Mouse (Mus musculus): ENCODE results near the gene Slc22a6. TPM values are rescaled to one million over a fixed set of nuclear protein-coding genes. Genes with fewer than 3 reads are reported as not detected.
A peak's percentile ranks its signal among the peaks of the same experiment; 100 is the strongest.

The Slc22a6 gene
- polyA plus RNA-seq, 1 experiment from 2014 or later, result 0.88 TPM

GRCm38 (mm10) chr19:8616314-8616713 lies 1.5 kb upstream of the Slc22a6 start:
- no peak overlapping the region for H3K4me2 ChIP-seq (replicated peaks; ENCODE audit: low read depth, low read length)
- no peaks in the 10 kb centered on the region for H3K36me3 ChIP-seq (ENCODE audit: control insufficient read depth, insufficient read depth, low read length)
- DNase-seq (ENCODE audit: low spot score), result no peak
- ATAC-seq (ENCODE audit: low FRiP score), result no peak
- WGBS, result 69% methylated on average over 4 of the region's 4 CpGs
- H3K27ac ChIP-seq (ENCODE audit: low read depth, low read length), result no peak overlapping the region
- no peaks in the 10 kb centered on the region for H3K9me3 ChIP-seq (ENCODE audit: control insufficient read depth, low read length)
- H3K27me3 ChIP-seq (ENCODE audit: control insufficient read depth, insufficient read depth, low read length), result no peaks in the 10 kb centered on the region
- H3K9ac ChIP-seq (ENCODE audit: low read depth, low read length), result no peak overlapping the region
- no peak overlapping the region for H3K4me3 ChIP-seq (ENCODE audit: low read depth, low read length)
- no peaks in the 10 kb centered on the region for H3K4me1 ChIP-seq (replicated peaks; ENCODE audit: control insufficient read depth, insufficient read depth, low read length)

DNA sequence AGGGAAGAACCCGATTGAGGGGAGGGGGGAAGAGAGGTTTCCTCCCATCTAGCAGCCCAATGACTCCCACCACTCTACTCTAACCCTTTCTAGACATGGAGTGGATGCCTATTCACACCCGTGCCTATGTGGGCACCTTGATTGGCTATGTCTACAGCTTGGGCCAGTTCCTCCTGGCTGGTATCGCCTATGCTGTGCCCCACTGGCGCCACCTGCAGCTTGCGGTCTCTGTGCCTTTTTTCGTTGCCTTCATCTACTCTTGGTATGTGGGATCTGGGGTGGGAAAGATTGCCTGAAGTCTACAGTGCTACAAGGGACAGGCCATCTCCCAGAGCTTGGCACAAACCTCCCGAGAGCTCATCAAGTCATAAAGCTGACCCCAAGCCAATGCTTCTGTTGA lies 3.3 kb downstream of the Slc22a6 start:
- Histone ChIP-seq H3K9ac (ENCODE audit: low read depth, low read length) (no peak overlapping the region), H3K36me3 (ENCODE audit: control insufficient read depth, insufficient read depth, low read length) (no peaks in the 10 kb centered on the region), H3K27ac (ENCODE audit: low read depth, low read length) (no peak overlapping the region), H3K27me3 (ENCODE audit: control insufficient read depth, insufficient read depth, low read length) (no peaks in the 10 kb centered on the region), H3K4me3 (ENCODE audit: low read depth, low read length) (no peak overlapping the region), H3K9me3 (ENCODE audit: control insufficient read depth, low read length) (no peaks in the 10 kb centered on the region), H3K4me2 (replicated peaks; ENCODE audit: low read depth, low read length) (no peak overlapping the region), H3K4me1 (replicated peaks; ENCODE audit: control insufficient read depth, insufficient read depth, low read length) (no peaks in the 10 kb centered on the region)
- DNase-seq (ENCODE audit: low spot score) (no peak), ATAC-seq (ENCODE audit: low FRiP score) (no peak)
- 94% methylated on average over 7 of the region's 7 CpGs for WGBS

DNA sequence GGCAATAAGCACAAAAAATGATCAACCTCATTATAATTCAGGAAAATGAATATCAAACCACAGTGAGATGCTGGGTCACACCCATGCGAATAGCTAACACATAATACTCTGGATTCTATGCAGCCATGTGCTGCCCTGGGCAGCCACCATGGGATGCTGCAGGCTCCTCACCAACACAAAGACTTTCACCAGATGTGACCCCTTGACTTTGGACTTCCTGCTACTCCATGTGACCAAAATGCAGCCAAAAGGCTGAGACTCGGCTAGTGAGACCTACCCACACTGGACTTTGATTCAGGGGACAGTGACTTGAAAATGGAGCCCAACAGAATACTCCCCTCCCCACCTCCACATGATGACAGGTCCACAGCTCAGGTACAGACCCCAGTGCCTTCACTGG lies 12.4 kb downstream of the Slc22a6 start:
- WGBS, result 64% methylated on average over 2 of the region's 2 CpGs
- H3K4me1 ChIP-seq (replicated peaks; ENCODE audit: control insufficient read depth, insufficient read depth, low read length), result no peaks in the 10 kb centered on the region
- ATAC-seq (ENCODE audit: low FRiP score) (no peak), DNase-seq (ENCODE audit: low spot score) (peak; percentile 6)
- H3K36me3 ChIP-seq (ENCODE audit: control insufficient read depth, insufficient read depth, low read length), result no peaks in the 10 kb centered on the region
- H3K27ac ChIP-seq (ENCODE audit: low read depth, low read length), result no peak overlapping the region
- no peak overlapping the region for H3K9ac ChIP-seq (ENCODE audit: low read depth, low read length)
- no peaks in the 10 kb centered on the region for H3K9me3 ChIP-seq (ENCODE audit: control insufficient read depth, low read length)
- no peak overlapping the region for H3K4me2 ChIP-seq (replicated peaks; ENCODE audit: low read depth, low read length)
- no peaks in the 10 kb centered on the region for H3K27me3 ChIP-seq (ENCODE audit: control insufficient read depth, insufficient read depth, low read length)
- H3K4me3 ChIP-seq (ENCODE audit: low read depth, low read length), result no peak overlapping the region

GRCm38 (mm10) chr19:8630826-8631225 lies 13.0 kb downstream of the Slc22a6 start:
- Histone ChIP-seq H3K27me3 (ENCODE audit: control insufficient read depth, insufficient read depth, low read length) (no peaks in the 10 kb centered on the region), H3K9me3 (ENCODE audit: control insufficient read depth, low read length) (no peaks in the 10 kb centered on the region), H3K4me2 (replicated peaks; ENCODE audit: low read depth, low read length) (no peak overlapping the region), H3K4me3 (ENCODE audit: low read depth, low read length) (no peak overlapping the region), H3K36me3 (ENCODE audit: control insufficient read depth, insufficient read depth, low read length) (no peaks in the 10 kb centered on the region), H3K9ac (ENCODE audit: low read depth, low read length) (no peak overlapping the region), H3K4me1 (replicated peaks; ENCODE audit: control insufficient read depth, insufficient read depth, low read length) (no peaks in the 10 kb centered on the region), H3K27ac (ENCODE audit: low read depth, low read length) (no peak overlapping the region)
- DNase-seq (ENCODE audit: low spot score) (no peak), ATAC-seq (ENCODE audit: low FRiP score) (no peak)
- WGBS, result 89% methylated on average over 6 of the region's 6 CpGs

- Histone ChIP-seq H3K9me3 (ENCODE audit: control insufficient read depth, low read length) (no peaks in the 10 kb centered on the region), H3K4me1 (replicated peaks; ENCODE audit: control insufficient read depth, insufficient read depth, low read length) (no peaks in the 10 kb centered on the region), H3K4me2 (replicated peaks; ENCODE audit: low read depth, low read length) (no peak overlapping the region), H3K4me3 (ENCODE audit: low read depth, low read length) (no peak overlapping the region), H3K9ac (ENCODE audit: low read depth, low read length) (no peak overlapping the region), H3K27ac (ENCODE audit: low read depth, low read length) (no peak overlapping the region), H3K36me3 (ENCODE audit: control insufficient read depth, insufficient read depth, low read length) (no peaks in the 10 kb centered on the region), H3K27me3 (ENCODE audit: control insufficient read depth, insufficient read depth, low read length) (no peaks in the 10 kb centered on the region)
- WGBS, result 82% methylated on average over 1 of the region's 1 CpGs
- no peak for DNase-seq (ENCODE audit: low spot score)
- no peak for ATAC-seq (ENCODE audit: low FRiP score)
These were observed 14.2 kb downstream of the Slc22a6 start for GRCm38 (mm10) chr19:8632029-8632428.

- Histone ChIP-seq H3K36me3 (ENCODE audit: control insufficient read depth, insufficient read depth, low read length) (no peaks in the 10 kb centered on the region), H3K4me3 (ENCODE audit: low read depth, low read length) (no peak overlapping the region), H3K9ac (ENCODE audit: low read depth, low read length) (no peak overlapping the region), H3K4me1 (replicated peaks; ENCODE audit: control insufficient read depth, insufficient read depth, low read length) (no peaks in the 10 kb centered on the region), H3K27ac (ENCODE audit: low read depth, low read length) (no peak overlapping the region), H3K27me3 (ENCODE audit: control insufficient read depth, insufficient read depth, low read length) (no peaks in the 10 kb centered on the region), H3K9me3 (ENCODE audit: control insufficient read depth, low read length) (no peaks in the 10 kb centered on the region), H3K4me2 (replicated peaks; ENCODE audit: low read depth, low read length) (no peak overlapping the region)
- ATAC-seq (ENCODE audit: low FRiP score) (no peak), DNase-seq (ENCODE audit: low spot score) (no peak)
- WGBS, result 69% methylated on average over 5 of the region's 5 CpGs
These were observed 24.2 kb downstream of the Slc22a6 start for GRCm38 (mm10) chr19:8642086-8642485.

- no peak for DNase-seq (ENCODE audit: low spot score)
- 78% methylated on average over 2 of the region's 2 CpGs for WGBS
- no peak for ATAC-seq (ENCODE audit: low FRiP score)
- Histone ChIP-seq H3K27me3 (ENCODE audit: control insufficient read depth, insufficient read depth, low read length) (no peaks in the 10 kb centered on the region), H3K4me2 (replicated peaks; ENCODE audit: low read depth, low read length) (no peak overlapping the region), H3K9me3 (ENCODE audit: control insufficient read depth, low read length) (no peaks in the 10 kb centered on the region), H3K9ac (ENCODE audit: low read depth, low read length) (no peak overlapping the region), H3K4me1 (replicated peaks; ENCODE audit: control insufficient read depth, insufficient read depth, low read length) (no peaks in the 10 kb centered on the region), H3K36me3 (ENCODE audit: control insufficient read depth, insufficient read depth, low read length) (no peaks in the 10 kb centered on the region), H3K4me3 (ENCODE audit: low read depth, low read length) (no peak overlapping the region), H3K27ac (ENCODE audit: low read depth, low read length) (no peak overlapping the region)
These were observed 28.6 kb downstream of the Slc22a6 start for GRCm38 (mm10) chr19:8646393-8646792.

- ATAC-seq (ENCODE audit: low FRiP score), result no peak
- no peaks in the 10 kb centered on the region for H3K9me3 ChIP-seq (ENCODE audit: control insufficient read depth, low read length)
- H3K27ac ChIP-seq (ENCODE audit: low read depth, low read length), result no peak overlapping the region
- DNase-seq (ENCODE audit: low spot score), result no peak
- H3K36me3 ChIP-seq (ENCODE audit: control insufficient read depth, insufficient read depth, low read length), result no peaks in the 10 kb centered on the region
- no peak overlapping the region for H3K9ac ChIP-seq (ENCODE audit: low read depth, low read length)
- no peaks in the 10 kb centered on the region for H3K4me1 ChIP-seq (replicated peaks; ENCODE audit: control insufficient read depth, insufficient read depth, low read length)
- no peak overlapping the region for H3K4me3 ChIP-seq (ENCODE audit: low read depth, low read length)
- no peaks in the 10 kb centered on the region for H3K27me3 ChIP-seq (ENCODE audit: control insufficient read depth, insufficient read depth, low read length)
- no peak overlapping the region for H3K4me2 ChIP-seq (replicated peaks; ENCODE audit: low read depth, low read length)
These were observed 38.0 kb downstream of the Slc22a6 start for GRCm38 (mm10) chr19:8655833-8656232.

DNA sequence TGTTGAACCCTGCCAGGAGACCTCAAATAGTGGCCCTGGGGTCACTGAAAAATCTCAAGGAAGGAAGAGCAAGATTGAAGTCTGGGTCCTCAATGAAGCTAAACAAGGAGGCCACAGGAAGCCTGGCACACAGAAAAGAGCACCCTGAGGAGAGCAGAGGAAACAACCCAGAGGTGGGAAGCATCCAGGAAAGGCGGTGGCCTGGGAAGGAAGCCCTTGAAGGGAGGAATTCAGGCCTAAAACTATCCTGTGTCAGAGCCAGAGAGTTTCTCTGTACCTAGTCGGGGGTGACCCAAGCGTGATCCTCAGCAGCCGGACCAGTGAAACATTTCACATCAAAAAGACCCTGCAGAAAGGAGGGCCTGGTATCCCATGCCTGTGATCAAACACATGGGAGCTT lies 38.5 kb downstream of the Slc22a6 start:
- DNase-seq (ENCODE audit: low spot score), result no peak
- H3K36me3 ChIP-seq (ENCODE audit: control insufficient read depth, insufficient read depth, low read length), result no peaks in the 10 kb centered on the region
- 73% methylated on average over 4 of the region's 4 CpGs for WGBS
- no peak overlapping the region for H3K9ac ChIP-seq (ENCODE audit: low read depth, low read length)
- ATAC-seq (ENCODE audit: low FRiP score), result no peak
- no peak overlapping the region for H3K4me2 ChIP-seq (replicated peaks; ENCODE audit: low read depth, low read length)
- no peaks in the 10 kb centered on the region for H3K4me1 ChIP-seq (replicated peaks; ENCODE audit: control insufficient read depth, insufficient read depth, low read length)
- H3K4me3 ChIP-seq (ENCODE audit: low read depth, low read length), result no peak overlapping the region
- no peak overlapping the region for H3K27ac ChIP-seq (ENCODE audit: low read depth, low read length)
- H3K9me3 ChIP-seq (ENCODE audit: control insufficient read depth, low read length), result no peaks in the 10 kb centered on the region
- H3K27me3 ChIP-seq (ENCODE audit: control insufficient read depth, insufficient read depth, low read length), result no peaks in the 10 kb centered on the region
